ENCODE assay signal across 7 mouse cellular contexts in the genomic region with DNA sequence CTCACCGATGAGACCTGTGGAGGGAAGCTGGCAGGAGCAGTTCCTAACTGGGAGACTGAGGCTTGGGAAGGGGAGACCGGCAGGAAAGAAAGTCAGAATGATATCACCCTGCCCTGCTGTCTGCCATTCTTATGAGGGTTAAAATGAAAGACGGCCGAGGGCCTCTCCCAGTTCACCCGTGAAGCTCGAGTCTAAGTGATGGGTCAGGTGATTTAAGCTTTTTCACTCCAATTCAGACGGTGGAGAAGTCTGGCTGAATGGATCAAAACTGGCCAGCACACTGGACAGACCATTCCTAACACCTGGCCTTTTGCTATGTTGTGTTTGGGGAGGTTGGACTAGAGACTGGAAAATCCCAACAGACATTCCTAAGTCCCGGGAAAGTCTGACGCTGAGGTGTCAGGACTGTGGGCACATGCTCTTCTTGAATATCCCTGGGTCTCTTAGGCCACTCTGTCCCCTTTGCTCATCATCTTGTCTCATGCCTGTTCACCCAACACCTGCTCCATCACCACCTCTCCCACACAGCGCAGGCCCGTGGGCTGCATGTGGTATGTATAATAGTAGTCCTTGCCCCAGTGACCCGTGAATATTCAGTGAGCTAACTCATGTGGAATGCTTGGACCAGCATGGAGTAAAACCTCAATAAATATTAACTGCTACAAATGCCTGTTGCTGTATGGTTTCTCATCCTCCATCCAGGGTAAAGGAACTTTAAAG. TPM values are rescaled to one million over a fixed set of nuclear protein-coding genes. Genes with fewer than 3 reads are reported as not detected.
DNase-seq lines count a peak whose midpoint lies in the region; ATAC-seq and TF ChIP-seq lines count a peak whose summit lies in the region.

No protein-coding gene starts in this region.

- DNase-seq in CH12.LX (ENCODE audit: extremely low read depth), result no peak
- no peak for DNase-seq in MEL (ENCODE audit: low read depth, low spot score)
- DNase-seq in limb, embryonic 10.5 days (ENCODE audit: low spot score), result no peak
- no peak for DNase-seq in c-Kit-positive CD71-positive TER-119-positive erythroid progenitor cells, embryonic 14.5 days (ENCODE audit: low spot score)
- no peak for DNase-seq in right cerebral cortex, adult 2 months (ENCODE audit: low spot score in 2 of 2)

- TF ChIP-seq POLR2A in CH12.LX (IDR thresholded peaks at IDR 0.05; ENCODE audit: low read depth, low read length), result no peak
- no peak; a peak in 1 of 4 replicates for TF ChIP-seq POLR2A in MEL (IDR thresholded peaks at IDR 0.05; ENCODE audit: control insufficient read depth in 1 of 2, insufficient read depth in 1 of 2, low read depth in 1 of 2, low read length in 2 of 2, poor library complexity in 1 of 2)

- H3K36me3 ChIP-seq in CH12.LX (replicated peaks in 1 of 2; ENCODE audit: control insufficient read depth in 1 of 2, insufficient read depth in 1 of 2, low read length in 1 of 2), result no peaks in the 10 kb centered on the region
- peaks cover 0 to 24% of the 10 kb centered on the region in 2 experiments; a peak in 2 of 4 replicates for H3K36me3 ChIP-seq in MEL (ENCODE audit: control insufficient read depth in 1 of 2, insufficient read depth in 2 of 2, low read length in 2 of 2)
- no peaks in the 10 kb centered on the region for H3K36me3 ChIP-seq in heart, embryonic 15.5 days
- no peaks in the 10 kb centered on the region for H3K36me3 ChIP-seq in limb, embryonic 10.5 days
- no peaks in the 10 kb centered on the region for H3K36me3 ChIP-seq in neural tube, embryonic 14.5 days (ENCODE audit: control insufficient read depth, insufficient read depth, low read length)

- H3K79me2 ChIP-seq in CH12.LX (replicated peaks; ENCODE audit: control insufficient read depth, extremely low read depth, insufficient read depth, poor library complexity, severe bottlenecking) (no peaks in the 10 kb centered on the region), MEL (ENCODE audit: control insufficient read depth, insufficient read depth, low read length, poor library complexity) (no peaks in the 10 kb centered on the region; the same call in 1 of the 2 replicates)

- no peak for TF ChIP-seq CTCF in CH12.LX (conservative IDR thresholded peaks at IDR 0.05 in 1 of 2, IDR thresholded peaks at IDR 0.05 in 1 of 2; ENCODE audit: low read depth in 2 of 2, low read length in 2 of 2)
- no peak for TF ChIP-seq CTCF in MEL (IDR thresholded peaks at IDR 0.05 in 2 of 3, conservative IDR thresholded peaks at IDR 0.05 in 1 of 3; ENCODE audit: control insufficient read depth in 1 of 3, insufficient read depth in 1 of 3, low read depth in 2 of 3, low read length in 3 of 3, poor library complexity in 1 of 3, severe bottlenecking in 1 of 3)

- H3K4me1 ChIP-seq in CH12.LX (ENCODE audit: control insufficient read depth in 1 of 2, insufficient read depth in 2 of 2) (peaks cover 9 to 26% of the 10 kb centered on the region in 2 experiments), MEL (ENCODE audit: control insufficient read depth in 1 of 2, insufficient read depth in 2 of 2, low read length in 2 of 2) (peaks cover 6 to 43% of the 10 kb centered on the region in 2 experiments)
- peaks cover 72% of the 10 kb centered on the region for H3K4me1 ChIP-seq in heart, embryonic 15.5 days (replicated peaks)
- H3K4me1 ChIP-seq in limb, embryonic 10.5 days, result peaks cover 20% of the 10 kb centered on the region
- H3K4me1 ChIP-seq in neural tube, embryonic 14.5 days (ENCODE audit: control insufficient read depth, insufficient read depth, low read length), result peaks cover 28% of the 10 kb centered on the region

- in situ Hi-C loops in CH12.LX (cut with MboI; ENCODE audit: low pct_ligation_motif_present, low pct_unique_long_range_greater_than_20kb, low sequenced_read_pairs), result no loop called here

- no peak; the same call in 1 of the 2 replicates for ATAC-seq in heart, embryonic 15.5 days (replicated peaks; ENCODE audit: insufficient number of reproducible peaks, insufficient read depth, low FRiP score, low read depth)
- ATAC-seq in neural tube, embryonic 14.5 days (ENCODE audit: low read depth), result no peak

- 12% methylated on average over 12 of the region's 12 CpGs for WGBS in heart, embryonic 15.5 days
- WGBS in limb, embryonic 10.5 days, result 33% methylated on average over 12 of the region's 12 CpGs
- 24% methylated on average over 12 of the region's 12 CpGs for WGBS in neural tube, embryonic 14.5 days

- H3K27ac ChIP-seq in CH12.LX (ENCODE audit: insufficient read depth, low read depth), result no peak overlapping the region
- peak overlapping the region; percentile 42; the same call in 1 of the 2 replicates for H3K27ac ChIP-seq in MEL (ENCODE audit: control insufficient read depth, low read depth, low read length)
- H3K27ac ChIP-seq in heart, embryonic 15.5 days, result peak overlapping the region; percentile 99
- peak overlapping the region; percentile 84 for H3K27ac ChIP-seq in limb, embryonic 10.5 days
- H3K27ac ChIP-seq in neural tube, embryonic 14.5 days (ENCODE audit: low read depth, low read length), result peak overlapping the region; percentile 71; the same call in 1 of the 2 replicates

- TF ChIP-seq EP300 in CH12.LX (IDR thresholded peaks at IDR 0.05; ENCODE audit: low read length), result no peak; the same call in 1 of the 2 replicates
- no peak for TF ChIP-seq EP300 in MEL (IDR thresholded peaks at IDR 0.05; ENCODE audit: low read depth in 1 of 2, low read length in 2 of 2)

- H3K27me3 ChIP-seq in CH12.LX (replicated peaks), result peaks cover 69% of the 10 kb centered on the region
- H3K27me3 ChIP-seq in MEL (ENCODE audit: control insufficient read depth in 1 of 2, insufficient read depth in 2 of 2, low read length in 2 of 2), result peaks cover 2 to 8% of the 10 kb centered on the region in 2 experiments; a peak in 3 of 4 replicates
- H3K27me3 ChIP-seq in heart, embryonic 15.5 days, result no peaks in the 10 kb centered on the region
- H3K27me3 ChIP-seq in limb, embryonic 10.5 days (ENCODE audit: low read depth, poor library complexity, severe bottlenecking), result peaks cover 13% of the 10 kb centered on the region; the same call in 1 of the 2 replicates
- no peaks in the 10 kb centered on the region for H3K27me3 ChIP-seq in neural tube, embryonic 14.5 days (ENCODE audit: control insufficient read depth, insufficient read depth, low read length)

- H3K9me3 ChIP-seq in CH12.LX (replicated peaks; ENCODE audit: low read length) (no peaks in the 10 kb centered on the region), MEL (replicated peaks; ENCODE audit: insufficient read depth, low read length) (no peaks in the 10 kb centered on the region)
- H3K9me3 ChIP-seq in heart, embryonic 15.5 days (replicated peaks), result no peaks in the 10 kb centered on the region
- H3K9me3 ChIP-seq in limb, embryonic 10.5 days (replicated peaks), result no peaks in the 10 kb centered on the region
- H3K9me3 ChIP-seq in neural tube, embryonic 14.5 days (ENCODE audit: control insufficient read depth, low read length), result no peaks in the 10 kb centered on the region

- peak overlapping the region; percentile 51 to 59 (median 52) for H3K4me3 ChIP-seq in CH12.LX (replicated peaks in 1 of 3; ENCODE audit: low read depth in 2 of 3, low read length in 2 of 3, poor library complexity in 1 of 3)
- peak overlapping the region; percentile 90 to 100 for H3K4me3 ChIP-seq in MEL (ENCODE audit: control insufficient read depth in 1 of 2, insufficient read depth in 1 of 2, low read depth in 2 of 2, low read length in 2 of 2)
- peak overlapping the region; percentile 46 for H3K4me3 ChIP-seq in heart, embryonic 15.5 days
- H3K4me3 ChIP-seq in limb, embryonic 10.5 days, result peak overlapping the region; percentile 57
- H3K4me3 ChIP-seq in neural tube, embryonic 14.5 days (ENCODE audit: low read depth, low read length), result peak overlapping the region; percentile 33

- H3K4me2 ChIP-seq in CH12.LX (ENCODE audit: insufficient read depth, low read depth, poor library complexity, severe bottlenecking), result peak overlapping the region; percentile 60
- peak overlapping the region; percentile 67 for H3K4me2 ChIP-seq in heart, embryonic 15.5 days
- peak overlapping the region; percentile 76 for H3K4me2 ChIP-seq in neural tube, embryonic 14.5 days (ENCODE audit: low read depth, low read length)

- H3K9ac ChIP-seq in CH12.LX (ENCODE audit: insufficient read depth, low read depth) (peak overlapping the region; percentile 25), MEL (ENCODE audit: control insufficient read depth, low read depth, low read length, poor library complexity, severe bottlenecking) (peak overlapping the region; percentile 87)
- peak overlapping the region; percentile 49 for H3K9ac ChIP-seq in heart, embryonic 15.5 days
- peak overlapping the region; percentile 32; the same call in 1 of the 2 replicates for H3K9ac ChIP-seq in neural tube, embryonic 14.5 days (replicated peaks; ENCODE audit: low read depth, low read length)

- TF ChIP-seq RAD21 in CH12.LX (IDR thresholded peaks at IDR 0.05; ENCODE audit: low read depth, low read length), result no peak
- TF ChIP-seq RAD21 in MEL (IDR thresholded peaks at IDR 0.05; ENCODE audit: low read depth, low read length), result no peak

- dilution Hi-C loops in CH12.LX (cut with MboI; ENCODE audit: extremely low pct_ligation_motif_present, extremely low pct_unique_long_range_greater_than_20kb, low sequenced_read_pairs), result no loop called here

TF ChIP-seq in CH12.LX, 34 proteins besides CTCF, POLR2A, EP300 and RAD21 (continues in another document):
- no peak for TF ChIP-seq ZKSCAN1 (IDR thresholded peaks at IDR 0.05; ENCODE audit: borderline replicate concordance, low read depth, low read length)

RNA-seq across cellular contexts. Expression of a gene that starts 11.4 kb away (rescaled TPM):
- 0.25 and 0.71 TPM in 2 replicates for total RNA-seq in CH12.LX (2012; rRNA removed)
- total RNA-seq in CH12.LX (2014; rRNA removed), result 0.28 and 0.47 TPM in 2 replicates
- polyA plus RNA-seq in CH12.LX (2012; ENCODE audit: insufficient read length, low read depth), result 0.18 and 0.36 TPM in 2 replicates
- not detected in 2 replicates for total RNA-seq in MEL (2012; rRNA removed)
- not detected for polyA plus RNA-seq in MEL (2012; ENCODE audit: insufficient read depth in 1 of 2, insufficient read length in 2 of 2, low read depth in 1 of 2, low replicate concordance in 2 of 2, missing spikeins in 1 of 2)
- 0.42 TPM in 2 replicates for polyA plus RNA-seq in heart, embryonic 15.5 days (2015; fragmentation: Nextera tagmentation; extraction: Ambion mirVana)
- not detected in 2 replicates for polyA plus RNA-seq in limb, embryonic 10.5 days (2016; fragmentation: Nextera tagmentation; extraction: Ambion mirVana)
- 0.52 and 1.4 TPM in 2 replicates for polyA plus RNA-seq in neural tube, embryonic 14.5 days (2014; fragmentation: Nextera tagmentation; extraction: Ambion mirVana)

RNA-seq across cellular contexts. Expression of a gene that starts 20.8 kb away (rescaled TPM):
- total RNA-seq in CH12.LX (2012; rRNA removed) (11.6 and 14.4 TPM in 2 replicates), CH12.LX (2014; rRNA removed) (14.8 and 19.7 TPM in 2 replicates), MEL (2012; rRNA removed) (2.1 and 2.7 TPM in 2 replicates)
- polyA plus RNA-seq in CH12.LX (2012; ENCODE audit: insufficient read length, low read depth) (6.9 and 7.2 TPM in 2 replicates), MEL (2012; ENCODE audit: insufficient read depth in 1 of 2, insufficient read length in 2 of 2, low read depth in 1 of 2, low replicate concordance in 2 of 2, missing spikeins in 1 of 2) (1 to 10 TPM in 1 of 2 experiments, not detected in 1; 3.6 TPM)
- polyA plus RNA-seq in heart, embryonic 15.5 days (2015; fragmentation: Nextera tagmentation; extraction: Ambion mirVana), result 36.9 and 45.4 TPM in 2 replicates
- polyA plus RNA-seq in limb, embryonic 10.5 days (2016; fragmentation: Nextera tagmentation; extraction: Ambion mirVana), result 10.1 and 17.7 TPM in 2 replicates
- 22.4 and 26.9 TPM in 2 replicates for polyA plus RNA-seq in neural tube, embryonic 14.5 days (2014; fragmentation: Nextera tagmentation; extraction: Ambion mirVana)

Comparison
In these comparisons a context has a peak if more than half of its experiments do, and no peak if none do; other contexts are left out.
1. H3K4me3 ChIP-seq: peak in every context shown above with its lines; median percentile 95 in MEL; 57 in limb, embryonic 10.5 days; 52 in CH12.LX; 46 in heart, embryonic 15.5 days; 33 in neural tube, embryonic 14.5 days.
2. H3K9ac ChIP-seq: peak in every context shown above with its lines; median percentile 87 in MEL; 49 in heart, embryonic 15.5 days; 32 in neural tube, embryonic 14.5 days; 25 in CH12.LX.